Mouse (Mus musculus): ENCODE results near the gene Rb1. TPM values are rescaled to one million over a fixed set of nuclear protein-coding genes. Genes with fewer than 3 reads are reported as not detected.

Rb1 gene
- polyA plus RNA-seq, 1 experiment from 2014 or later = 17.7 TPM

DNA sequence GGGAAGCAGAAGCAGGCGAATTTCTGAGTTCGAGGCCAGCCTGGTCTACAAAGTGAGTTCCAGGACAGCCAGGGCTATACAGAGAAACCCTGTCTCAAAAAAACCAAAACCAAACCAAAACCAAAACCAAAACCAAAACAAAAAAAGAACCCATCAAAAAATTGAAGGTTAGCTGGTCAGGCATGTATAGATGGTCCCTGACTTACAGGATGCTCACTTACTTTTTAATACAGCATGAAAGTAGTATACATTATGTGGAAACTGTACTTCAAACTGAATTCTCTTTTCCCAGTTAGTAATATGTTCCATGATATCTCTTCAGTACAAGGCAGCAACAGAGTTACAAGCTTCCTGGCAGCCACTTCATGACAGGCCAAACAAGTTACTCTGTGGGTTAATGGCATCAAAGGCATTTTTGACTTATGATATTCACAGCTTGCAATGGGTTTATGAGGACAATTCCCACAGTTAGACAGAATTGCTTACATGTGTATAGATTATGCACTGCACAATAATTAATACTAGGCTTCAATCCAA, 81.5 kb downstream of the Rb1 start:
- H3K36me3 ChIP-seq (ENCODE audit: control insufficient read depth, insufficient read depth, low read length) = peaks cover 12% of the 10 kb centered on the region; the same call in 1 of the 2 replicates
- no peak overlapping the region for H3K9ac ChIP-seq (ENCODE audit: low read length)
- no peak overlapping the region for H3K4me3 ChIP-seq (ENCODE audit: control insufficient read depth in 1 of 2, insufficient read depth in 1 of 2, low read depth in 1 of 2, low read length in 2 of 2)
- H3K4me2 ChIP-seq (ENCODE audit: low read length) = no peak overlapping the region
- ATAC-seq (ENCODE audit: insufficient number of reproducible peaks, insufficient read depth, low FRiP score, low read depth) = no peak
- no peaks in the 10 kb centered on the region for H3K27me3 ChIP-seq (ENCODE audit: control insufficient read depth, insufficient read depth, low read length)
- H3K9me3 ChIP-seq (ENCODE audit: control insufficient read depth, low read length) = no peaks in the 10 kb centered on the region
- H3K4me1 ChIP-seq (ENCODE audit: control insufficient read depth in 2 of 2, insufficient read depth in 2 of 2, low read length in 2 of 2) = peaks cover 0 to 5% of the 10 kb centered on the region in 2 experiments; a peak in 1 of 4 replicates
- H3K27ac ChIP-seq (replicated peaks in 1 of 2; ENCODE audit: control insufficient read depth in 1 of 2, insufficient read depth in 1 of 2, low read depth in 2 of 2, low read length in 2 of 2) = no peak overlapping the region
- WGBS = 88% methylated on average over 2 of the region's 2 CpGs

DNA sequence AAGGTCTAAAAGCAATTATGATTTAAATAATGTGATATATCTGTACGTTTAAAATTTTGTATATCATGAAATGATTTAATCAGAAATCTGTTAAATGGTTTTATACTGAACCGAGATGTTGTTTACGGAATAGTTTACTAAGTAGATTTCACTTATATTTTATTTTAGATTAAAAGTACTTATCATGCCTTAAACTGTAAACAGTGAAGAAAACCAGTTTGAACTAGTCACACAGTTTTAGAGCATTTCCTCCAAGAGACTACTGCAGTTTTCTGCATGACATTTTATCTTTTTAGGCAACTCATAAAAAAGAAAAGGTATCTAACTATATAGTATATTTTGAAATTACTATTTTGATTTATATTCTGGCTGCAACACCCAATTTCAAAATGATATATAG, 85.8 kb downstream of the Rb1 start:
- WGBS = 40% methylated on average over 3 of the region's 3 CpGs
- peaks cover 0 to 15% of the 10 kb centered on the region in 2 experiments; a peak in 2 of 4 replicates for H3K4me1 ChIP-seq (ENCODE audit: control insufficient read depth in 2 of 2, insufficient read depth in 2 of 2, low read length in 2 of 2)
- no peak overlapping the region for H3K27ac ChIP-seq (replicated peaks in 1 of 2; ENCODE audit: control insufficient read depth in 1 of 2, insufficient read depth in 1 of 2, low read depth in 2 of 2, low read length in 2 of 2)
- peaks cover 12% of the 10 kb centered on the region; the same call in 1 of the 2 replicates for H3K36me3 ChIP-seq (ENCODE audit: control insufficient read depth, insufficient read depth, low read length)
- H3K9me3 ChIP-seq (ENCODE audit: control insufficient read depth, low read length) = no peaks in the 10 kb centered on the region
- H3K4me3 ChIP-seq (ENCODE audit: control insufficient read depth in 1 of 2, insufficient read depth in 1 of 2, low read depth in 1 of 2, low read length in 2 of 2) = peak overlapping the region in 1 of 2 experiments; percentile 53; a peak in 2 of 4 replicates
- no peak for ATAC-seq (ENCODE audit: insufficient number of reproducible peaks, insufficient read depth, low FRiP score, low read depth)
- H3K4me2 ChIP-seq (ENCODE audit: low read length) = peak overlapping the region; percentile 56
- H3K27me3 ChIP-seq (ENCODE audit: control insufficient read depth, insufficient read depth, low read length) = no peaks in the 10 kb centered on the region
- H3K9ac ChIP-seq (ENCODE audit: low read length) = peak overlapping the region; percentile 84

DNA sequence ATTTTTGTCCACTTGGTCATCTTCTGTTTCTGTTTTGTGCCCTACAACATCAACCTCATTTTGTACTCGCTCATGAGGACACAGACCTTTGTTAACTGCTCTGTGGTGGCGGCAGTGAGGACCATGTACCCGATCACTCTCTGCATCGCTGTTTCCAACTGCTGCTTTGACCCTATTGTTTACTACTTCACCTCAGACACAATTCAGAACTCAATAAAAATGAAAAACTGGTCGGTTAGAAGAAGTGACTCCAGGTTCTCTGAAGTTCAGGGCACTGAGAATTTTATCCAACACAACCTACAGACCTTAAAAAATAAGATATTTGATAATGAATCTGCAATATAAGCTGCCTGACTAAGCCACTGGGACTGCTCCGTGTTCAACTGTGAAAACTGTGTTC, 86.3 kb downstream of the Rb1 start:
- H3K9ac ChIP-seq (ENCODE audit: low read length) = peak overlapping the region; percentile 84
- ATAC-seq (ENCODE audit: insufficient number of reproducible peaks, insufficient read depth, low FRiP score, low read depth) = no peak
- H3K9me3 ChIP-seq (ENCODE audit: control insufficient read depth, low read length) = no peaks in the 10 kb centered on the region
- H3K27ac ChIP-seq (replicated peaks in 1 of 2; ENCODE audit: control insufficient read depth in 1 of 2, insufficient read depth in 1 of 2, low read depth in 2 of 2, low read length in 2 of 2) = peak overlapping the region; percentile 87 to 98
- peak overlapping the region; percentile 55 for H3K4me2 ChIP-seq (ENCODE audit: low read length)
- WGBS = 1% methylated on average over 6 of the region's 6 CpGs
- peaks cover 1 to 21% of the 10 kb centered on the region in 2 experiments; a peak in 3 of 4 replicates for H3K4me1 ChIP-seq (ENCODE audit: control insufficient read depth in 2 of 2, insufficient read depth in 2 of 2, low read length in 2 of 2)
- H3K27me3 ChIP-seq (ENCODE audit: control insufficient read depth, insufficient read depth, low read length) = no peaks in the 10 kb centered on the region
- peak overlapping the region; percentile 53 to 87 for H3K4me3 ChIP-seq (ENCODE audit: control insufficient read depth in 1 of 2, insufficient read depth in 1 of 2, low read depth in 1 of 2, low read length in 2 of 2)
- H3K36me3 ChIP-seq (ENCODE audit: control insufficient read depth, insufficient read depth, low read length) = peaks cover 12% of the 10 kb centered on the region; the same call in 1 of the 2 replicates

DNA sequence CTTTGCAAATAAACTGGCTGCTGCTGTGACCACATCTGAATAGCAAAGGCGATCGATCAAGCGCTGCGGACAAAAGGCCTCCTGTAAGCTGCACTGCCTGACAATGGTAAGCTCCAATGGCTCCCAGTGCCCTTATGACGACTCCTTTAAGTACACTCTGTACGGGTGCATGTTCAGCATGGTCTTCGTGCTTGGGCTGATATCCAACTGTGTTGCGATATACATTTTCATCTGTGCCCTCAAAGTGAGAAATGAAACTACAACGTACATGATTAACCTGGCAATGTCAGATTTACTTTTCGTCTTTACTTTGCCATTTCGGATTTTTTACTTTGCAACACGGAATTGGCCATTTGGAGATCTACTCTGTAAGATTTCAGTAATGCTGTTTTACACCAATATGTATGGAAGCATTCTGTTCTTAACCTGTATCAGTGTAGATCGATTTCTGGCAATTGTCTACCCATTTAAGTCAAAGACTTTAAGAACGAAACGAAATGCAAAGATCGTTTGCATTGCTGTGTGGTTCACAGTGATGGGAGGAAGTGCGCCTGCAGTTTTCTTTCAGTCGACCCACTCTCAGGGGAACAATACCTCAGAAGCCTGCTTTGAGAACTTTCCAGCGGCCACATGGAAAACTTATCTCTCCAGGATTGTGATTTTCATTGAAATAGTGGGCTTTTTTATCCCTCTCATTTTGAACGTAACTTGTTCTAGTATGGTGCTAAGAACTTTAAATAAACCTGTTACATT, 86.9 kb downstream of the Rb1 start:
- no peaks in the 10 kb centered on the region for H3K27me3 ChIP-seq (ENCODE audit: control insufficient read depth, insufficient read depth, low read length)
- no peaks in the 10 kb centered on the region for H3K9me3 ChIP-seq (ENCODE audit: control insufficient read depth, low read length)
- H3K4me2 ChIP-seq (ENCODE audit: low read length) = peak overlapping the region; percentile 55
- peak overlapping the region; percentile 87 to 98 for H3K27ac ChIP-seq (replicated peaks in 1 of 2; ENCODE audit: control insufficient read depth in 1 of 2, insufficient read depth in 1 of 2, low read depth in 2 of 2, low read length in 2 of 2)
- H3K4me1 ChIP-seq (ENCODE audit: control insufficient read depth in 2 of 2, insufficient read depth in 2 of 2, low read length in 2 of 2) = peaks cover 2 to 23% of the 10 kb centered on the region in 2 experiments; a peak in 3 of 4 replicates
- peaks cover 12% of the 10 kb centered on the region; the same call in 1 of the 2 replicates for H3K36me3 ChIP-seq (ENCODE audit: control insufficient read depth, insufficient read depth, low read length)
- ATAC-seq (ENCODE audit: insufficient number of reproducible peaks, insufficient read depth, low FRiP score, low read depth) = peak; percentile 84
- H3K9ac ChIP-seq (ENCODE audit: low read length) = peak overlapping the region; percentile 84
- under 1% methylated on average over 20 of the region's 20 CpGs for WGBS
- H3K4me3 ChIP-seq (ENCODE audit: control insufficient read depth in 1 of 2, insufficient read depth in 1 of 2, low read depth in 1 of 2, low read length in 2 of 2) = peak overlapping the region; percentile 53 to 87

DNA sequence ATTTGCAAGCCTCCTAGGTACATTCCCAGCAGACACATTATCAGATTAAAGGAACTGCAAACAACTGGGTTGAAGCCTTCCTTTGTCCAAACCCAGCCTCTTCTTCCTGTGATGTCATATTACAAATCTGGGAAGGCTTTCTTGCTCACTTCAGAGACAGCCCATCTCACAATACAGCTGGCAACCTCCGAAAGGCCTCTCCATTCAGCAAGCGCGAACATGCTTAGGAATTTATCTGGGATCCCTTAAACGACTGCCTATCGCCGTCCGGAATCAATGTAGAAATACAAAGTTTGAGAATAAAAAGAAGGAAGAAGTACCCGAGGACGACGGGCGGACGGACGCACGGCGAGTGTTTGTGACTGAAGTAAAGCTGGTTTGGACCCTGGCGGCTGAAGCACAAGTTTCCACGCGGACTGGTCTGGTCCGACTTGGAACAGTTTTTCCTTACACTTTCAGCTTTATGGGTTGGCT, 87.7 kb downstream of the Rb1 start, which contains the start of gene Lpar6:
Gene Lpar6 (plus strand): TSS at position 48 of the 474 bp plus-strand sequence.
- Histone ChIP-seq H3K9me3 (ENCODE audit: control insufficient read depth, low read length) (no peaks in the 10 kb centered on the region), H3K4me3 (ENCODE audit: control insufficient read depth in 1 of 2, insufficient read depth in 1 of 2, low read depth in 1 of 2, low read length in 2 of 2) (peak within 1 kb of the TSS; percentile 53 to 87), H3K9ac (ENCODE audit: low read length) (peak within 1 kb of the TSS; percentile 84), H3K27me3 (ENCODE audit: control insufficient read depth, insufficient read depth, low read length) (no peaks in the 10 kb centered on the region), H3K4me2 (ENCODE audit: low read length) (peak within 1 kb of the TSS; percentile 55), H3K36me3 (ENCODE audit: control insufficient read depth, insufficient read depth, low read length) (peaks cover 12% of the 10 kb centered on the region; the same call in 1 of the 2 replicates), H3K27ac (replicated peaks in 1 of 2; ENCODE audit: control insufficient read depth in 1 of 2, insufficient read depth in 1 of 2, low read depth in 2 of 2, low read length in 2 of 2) (peak within 1 kb of the TSS; percentile 87 to 98), H3K4me1 (ENCODE audit: control insufficient read depth in 2 of 2, insufficient read depth in 2 of 2, low read length in 2 of 2) (peaks cover 2 to 23% of the 10 kb centered on the region in 2 experiments; a peak in 3 of 4 replicates)
- ATAC-seq (ENCODE audit: insufficient number of reproducible peaks, insufficient read depth, low FRiP score, low read depth) = peak; percentile 74
- under 1% methylated on average over 19 of the region's 19 CpGs for WGBS

DNA sequence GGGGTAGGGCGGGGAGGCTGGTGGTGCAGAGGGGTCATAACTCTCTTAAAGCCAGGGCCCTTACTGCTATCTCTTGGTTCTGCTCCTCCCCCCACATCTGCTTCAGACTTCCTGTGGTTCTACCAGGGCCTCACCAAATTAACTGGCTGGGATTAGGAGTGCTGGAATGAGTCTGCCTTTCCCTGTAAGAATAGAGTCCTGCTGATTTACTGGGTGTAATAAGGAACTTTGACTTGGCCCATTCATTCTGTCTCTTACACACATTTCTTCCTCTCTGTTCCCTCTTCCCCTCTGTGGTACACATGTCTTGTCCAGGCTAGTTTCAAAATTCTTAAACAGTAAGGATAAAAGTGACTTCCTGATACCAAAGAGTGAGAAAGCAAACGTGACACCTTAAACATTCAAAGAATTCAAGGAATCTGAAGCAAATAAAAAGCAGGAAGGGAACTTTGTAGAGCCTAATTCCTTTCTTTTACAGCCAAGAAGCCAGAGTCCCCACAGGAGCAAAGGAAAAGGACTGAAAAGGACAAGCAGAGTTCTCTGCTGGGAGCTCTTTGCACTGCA, 91.1 kb downstream of the Rb1 start:
- ATAC-seq (ENCODE audit: insufficient number of reproducible peaks, insufficient read depth, low FRiP score, low read depth) = no peak
- Histone ChIP-seq H3K4me3 (ENCODE audit: control insufficient read depth in 1 of 2, insufficient read depth in 1 of 2, low read depth in 1 of 2, low read length in 2 of 2) (no peak overlapping the region), H3K4me2 (ENCODE audit: low read length) (no peak overlapping the region), H3K9ac (ENCODE audit: low read length) (peak overlapping the region; percentile 21; the same call in 1 of the 2 replicates), H3K27me3 (ENCODE audit: control insufficient read depth, insufficient read depth, low read length) (no peaks in the 10 kb centered on the region), H3K9me3 (ENCODE audit: control insufficient read depth, low read length) (no peaks in the 10 kb centered on the region), H3K27ac (replicated peaks in 1 of 2; ENCODE audit: control insufficient read depth in 1 of 2, insufficient read depth in 1 of 2, low read depth in 2 of 2, low read length in 2 of 2) (peak overlapping the region; percentile 49 to 75), H3K4me1 (ENCODE audit: control insufficient read depth in 2 of 2, insufficient read depth in 2 of 2, low read length in 2 of 2) (peaks cover 2 to 18% of the 10 kb centered on the region in 2 experiments; a peak in 3 of 4 replicates), H3K36me3 (ENCODE audit: control insufficient read depth, insufficient read depth, low read length) (no peaks in the 10 kb centered on the region)
- 13% methylated on average over 2 of the region's 2 CpGs for WGBS

DNA sequence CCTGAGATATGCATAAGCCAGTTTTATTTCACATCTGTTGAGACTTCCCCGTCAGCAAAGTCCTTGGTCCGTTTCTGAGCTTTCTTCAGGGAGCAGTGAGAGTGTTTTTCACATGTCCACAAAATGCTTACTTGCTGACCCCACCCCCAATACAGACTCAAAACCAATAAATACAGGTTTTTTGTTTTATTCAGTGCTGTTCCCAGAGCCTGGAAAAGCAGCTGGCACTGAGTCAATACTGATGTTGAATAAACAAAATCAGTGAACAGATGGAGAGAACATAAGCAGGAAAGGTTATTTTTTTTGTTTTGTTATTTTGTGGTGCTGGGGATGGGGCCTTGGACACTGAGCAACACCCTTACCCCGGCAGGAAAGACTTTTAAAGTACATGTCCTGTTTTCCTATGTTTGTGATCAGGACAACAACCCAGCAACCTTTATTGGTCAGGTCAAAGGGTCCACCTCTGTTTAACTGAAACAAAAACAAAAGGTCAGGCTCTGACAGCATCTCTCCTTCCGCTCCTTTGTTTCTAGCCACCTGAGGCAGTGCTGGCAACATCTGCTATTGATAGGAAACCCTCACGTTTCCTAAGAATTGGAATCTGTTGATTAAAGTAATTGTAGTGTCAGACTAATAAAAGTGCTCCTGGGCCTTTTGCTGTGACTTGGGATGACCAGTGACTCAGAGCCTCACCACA, 94.2 kb downstream of the Rb1 start:
- Histone ChIP-seq H3K4me1 (ENCODE audit: control insufficient read depth in 2 of 2, insufficient read depth in 2 of 2, low read length in 2 of 2) (peaks cover 4 to 25% of the 10 kb centered on the region in 2 experiments), H3K27me3 (ENCODE audit: control insufficient read depth, insufficient read depth, low read length) (no peaks in the 10 kb centered on the region), H3K27ac (replicated peaks in 1 of 2; ENCODE audit: control insufficient read depth in 1 of 2, insufficient read depth in 1 of 2, low read depth in 2 of 2, low read length in 2 of 2) (no peak overlapping the region; a peak in 1 of 4 replicates), H3K4me2 (ENCODE audit: low read length) (no peak overlapping the region), H3K9ac (ENCODE audit: low read length) (no peak overlapping the region), H3K36me3 (ENCODE audit: control insufficient read depth, insufficient read depth, low read length) (no peaks in the 10 kb centered on the region), H3K9me3 (ENCODE audit: control insufficient read depth, low read length) (no peaks in the 10 kb centered on the region), H3K4me3 (ENCODE audit: control insufficient read depth in 1 of 2, insufficient read depth in 1 of 2, low read depth in 1 of 2, low read length in 2 of 2) (no peak overlapping the region)
- ATAC-seq (ENCODE audit: insufficient number of reproducible peaks, insufficient read depth, low FRiP score, low read depth) = no peak
- 59% methylated on average over 5 of the region's 5 CpGs for WGBS
